Mouse (Mus musculus): ENCODE data around the gene Nfasc. TPM values are rescaled to one million over a fixed set of nuclear protein-coding genes. Genes with fewer than 3 reads are reported as not detected.

Nfasc gene
- polyA plus RNA-seq, 1 experiment from 2014 or later: 1.9 TPM

GRCm38 (mm10) chr1:132562337-132562795 lies 179.2 kb downstream of the Nfasc start:
- WGBS: 43% methylated on average over 10 of the region's 10 CpGs

GRCm38 (mm10) chr1:132560907-132561700 lies 180.5 kb downstream of the Nfasc start:
- Histone ChIP-seq H3K9ac (no peak overlapping the region), H3K9me3 (replicated peaks) (no peaks in the 10 kb centered on the region), H3K27ac (replicated peaks) (no peak overlapping the region), H3K4me1 (peaks cover 12% of the 10 kb centered on the region), H3K27me3 (no peaks in the 10 kb centered on the region), H3K4me3 (replicated peaks) (no peak overlapping the region), H3K36me3 (no peaks in the 10 kb centered on the region), H3K4me2 (replicated peaks) (no peak overlapping the region)
- ATAC-seq (ENCODE audit: insufficient number of reproducible peaks, low FRiP score, low TSS enrichment, low read depth): no peak
- WGBS: 53% methylated on average over 8 of the region's 8 CpGs

More at GRCm38 (mm10) chr1:132562337-132562795, 179.2 kb downstream of the Nfasc start:
- Histone ChIP-seq H3K27ac (replicated peaks) (no peak overlapping the region), H3K4me3 (replicated peaks) (no peak overlapping the region), H3K36me3 (no peaks in the 10 kb centered on the region), H3K4me1 (peaks cover 12% of the 10 kb centered on the region), H3K9ac (no peak overlapping the region), H3K27me3 (no peaks in the 10 kb centered on the region), H3K4me2 (replicated peaks) (no peak overlapping the region), H3K9me3 (replicated peaks) (no peaks in the 10 kb centered on the region)
- no peak for ATAC-seq (ENCODE audit: insufficient number of reproducible peaks, low FRiP score, low TSS enrichment, low read depth)

- ATAC-seq (ENCODE audit: insufficient number of reproducible peaks, low FRiP score, low TSS enrichment, low read depth): no peak
- WGBS: 27% methylated on average over 6 of the region's 6 CpGs
- Histone ChIP-seq H3K4me1 (peaks cover 12% of the 10 kb centered on the region), H3K27ac (replicated peaks) (no peak overlapping the region), H3K27me3 (no peaks in the 10 kb centered on the region), H3K4me2 (replicated peaks) (no peak overlapping the region), H3K9ac (no peak overlapping the region), H3K9me3 (replicated peaks) (no peaks in the 10 kb centered on the region), H3K4me3 (replicated peaks) (no peak overlapping the region), H3K36me3 (no peaks in the 10 kb centered on the region)
Measured at GRCm38 (mm10) chr1:132559045-132559444, 182.6 kb downstream of the Nfasc start.

- peaks cover 12% of the 10 kb centered on the region for H3K4me1 ChIP-seq
- ATAC-seq (ENCODE audit: insufficient number of reproducible peaks, low FRiP score, low TSS enrichment, low read depth): peak; percentile 37
- H3K4me2 ChIP-seq (replicated peaks): no peak overlapping the region
- no peaks in the 10 kb centered on the region for H3K9me3 ChIP-seq (replicated peaks)
- 14% methylated on average over 9 of the region's 9 CpGs for WGBS
- no peak overlapping the region for H3K9ac ChIP-seq
- no peak overlapping the region for H3K4me3 ChIP-seq (replicated peaks)
- no peak overlapping the region for H3K27ac ChIP-seq (replicated peaks)
- H3K36me3 ChIP-seq: no peaks in the 10 kb centered on the region
- H3K27me3 ChIP-seq: no peaks in the 10 kb centered on the region
Measured at GRCm38 (mm10) chr1:132557901-132558631, 183.5 kb downstream of the Nfasc start.

- Histone ChIP-seq H3K27ac (replicated peaks) (no peak overlapping the region), H3K4me1 (peaks cover 10% of the 10 kb centered on the region), H3K4me3 (replicated peaks) (no peak overlapping the region), H3K9ac (no peak overlapping the region), H3K9me3 (replicated peaks) (no peaks in the 10 kb centered on the region), H3K27me3 (peaks cover 48% of the 10 kb centered on the region), H3K36me3 (no peaks in the 10 kb centered on the region), H3K4me2 (replicated peaks) (no peak overlapping the region)
- no peak for ATAC-seq (ENCODE audit: insufficient number of reproducible peaks, low FRiP score, low TSS enrichment, low read depth)
- WGBS: 67% methylated on average over 8 of the region's 8 CpGs
Measured at GRCm38 (mm10) chr1:132543789-132544188, 197.8 kb downstream of the Nfasc start.

GRCm38 (mm10) chr1:132542762-132543306 lies 198.8 kb downstream of the Nfasc start, which contains the start of gene Cntn2:
Gene Cntn2, minus strand, starts transcription at chr1:132543256.
- Histone ChIP-seq H3K4me1 (peaks cover 10% of the 10 kb centered on the region), H3K36me3 (no peaks in the 10 kb centered on the region), H3K4me3 (replicated peaks) (peak within 1 kb of the TSS; percentile 26), H3K9me3 (replicated peaks) (no peaks in the 10 kb centered on the region), H3K9ac (no peak within 1 kb of the TSS), H3K27ac (replicated peaks) (no peak within 1 kb of the TSS), H3K27me3 (peaks cover 51% of the 10 kb centered on the region), H3K4me2 (replicated peaks) (peak within 1 kb of the TSS; percentile 48)
- no peak for ATAC-seq (ENCODE audit: insufficient number of reproducible peaks, low FRiP score, low TSS enrichment, low read depth)
- 1% methylated on average over 30 of the region's 30 CpGs for WGBS

GRCm38 (mm10) chr1:132541824-132542599 lies 199.6 kb downstream of the Nfasc start:
- H3K4me3 ChIP-seq (replicated peaks): peak overlapping the region; percentile 26; the same call in 1 of the 2 replicates
- no peaks in the 10 kb centered on the region for H3K36me3 ChIP-seq
- peaks cover 10% of the 10 kb centered on the region for H3K4me1 ChIP-seq
- WGBS: 9% methylated on average over 5 of the region's 5 CpGs
- H3K9ac ChIP-seq: no peak overlapping the region
- H3K27ac ChIP-seq (replicated peaks): no peak overlapping the region
- H3K4me2 ChIP-seq (replicated peaks): no peak overlapping the region
- no peak for ATAC-seq (ENCODE audit: insufficient number of reproducible peaks, low FRiP score, low TSS enrichment, low read depth)
- H3K27me3 ChIP-seq: peaks cover 51% of the 10 kb centered on the region
- H3K9me3 ChIP-seq (replicated peaks): no peaks in the 10 kb centered on the region

GRCm38 (mm10) chr1:132541171-132541823 lies 200.3 kb downstream of the Nfasc start:
- H3K9ac ChIP-seq: no peak overlapping the region
- peak; percentile 31; the same call in 1 of the 2 replicates for ATAC-seq (ENCODE audit: insufficient number of reproducible peaks, low FRiP score, low TSS enrichment, low read depth)
- no peak overlapping the region for H3K4me3 ChIP-seq (replicated peaks)
- peaks cover 51% of the 10 kb centered on the region for H3K27me3 ChIP-seq
- no peaks in the 10 kb centered on the region for H3K36me3 ChIP-seq
- H3K27ac ChIP-seq (replicated peaks): no peak overlapping the region
- WGBS: 2% methylated on average over 14 of the region's 14 CpGs
- H3K9me3 ChIP-seq (replicated peaks): no peaks in the 10 kb centered on the region
- no peak overlapping the region for H3K4me2 ChIP-seq (replicated peaks)
- H3K4me1 ChIP-seq: peaks cover 10% of the 10 kb centered on the region

GRCm38 (mm10) chr1:132540701-132541100 lies 200.9 kb downstream of the Nfasc start:
- WGBS: 52% methylated on average over 7 of the region's 7 CpGs
- Histone ChIP-seq H3K27ac (replicated peaks) (no peak overlapping the region), H3K4me1 (peaks cover 10% of the 10 kb centered on the region), H3K36me3 (no peaks in the 10 kb centered on the region), H3K4me3 (replicated peaks) (no peak overlapping the region), H3K4me2 (replicated peaks) (no peak overlapping the region), H3K27me3 (peaks cover 51% of the 10 kb centered on the region), H3K9ac (no peak overlapping the region), H3K9me3 (replicated peaks) (no peaks in the 10 kb centered on the region)
- ATAC-seq (ENCODE audit: insufficient number of reproducible peaks, low FRiP score, low TSS enrichment, low read depth): no peak

GRCm38 (mm10) chr1:132537736-132538135 lies 203.9 kb downstream of the Nfasc start:
- Histone ChIP-seq H3K9me3 (replicated peaks) (no peaks in the 10 kb centered on the region), H3K27ac (replicated peaks) (no peak overlapping the region), H3K27me3 (peaks cover 46% of the 10 kb centered on the region), H3K9ac (no peak overlapping the region), H3K4me1 (peaks cover 22% of the 10 kb centered on the region), H3K36me3 (no peaks in the 10 kb centered on the region), H3K4me3 (replicated peaks) (no peak overlapping the region), H3K4me2 (replicated peaks) (no peak overlapping the region)
- WGBS: 80% methylated on average over 5 of the region's 5 CpGs
- ATAC-seq (ENCODE audit: insufficient number of reproducible peaks, low FRiP score, low TSS enrichment, low read depth): no peak
